Mouse (Mus musculus): ENCODE results near the gene Rps3.
"Not testable (repeated sequence)": the region's sequence is repeated elsewhere in the genome, so short reads cannot be mapped to it uniquely, and the experiment has no call there.

Gene Rps3

DNA sequence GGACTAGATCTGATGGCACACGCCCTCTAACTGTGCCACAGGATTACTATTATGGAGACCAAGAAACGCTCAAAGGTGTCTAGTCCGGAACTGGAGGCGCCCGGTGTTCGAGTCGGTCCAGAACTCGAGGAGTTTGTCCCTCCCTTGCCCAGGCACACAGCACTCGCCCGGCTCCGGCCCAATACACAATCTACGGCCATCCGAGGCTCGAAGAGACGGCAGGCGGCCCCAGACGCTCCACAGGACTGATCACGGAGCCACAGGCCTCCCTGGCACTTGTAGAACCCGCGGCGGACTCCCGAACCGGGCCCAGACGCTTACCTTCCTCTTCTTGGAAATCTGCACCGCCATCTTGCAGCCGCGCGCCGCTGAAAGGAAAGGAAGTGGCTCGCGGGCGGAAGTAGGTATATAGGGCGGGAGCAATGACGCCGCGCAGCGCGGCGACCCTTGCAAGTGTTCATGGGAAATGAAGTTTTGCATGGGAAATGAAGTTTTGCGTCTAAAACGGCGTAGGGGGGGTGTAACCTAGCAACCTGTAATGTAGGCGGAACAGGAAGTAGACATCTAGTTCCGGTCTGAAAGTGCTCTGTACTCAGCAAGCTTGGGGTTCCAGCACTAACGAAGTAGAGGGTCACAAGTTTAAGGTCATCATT, at the start of gene Rps3:
TSS of gene Rps3 (minus strand) at position 468 of the 653 bp plus-strand sequence.
- peak; percentile 91 for DNase-seq

DNA sequence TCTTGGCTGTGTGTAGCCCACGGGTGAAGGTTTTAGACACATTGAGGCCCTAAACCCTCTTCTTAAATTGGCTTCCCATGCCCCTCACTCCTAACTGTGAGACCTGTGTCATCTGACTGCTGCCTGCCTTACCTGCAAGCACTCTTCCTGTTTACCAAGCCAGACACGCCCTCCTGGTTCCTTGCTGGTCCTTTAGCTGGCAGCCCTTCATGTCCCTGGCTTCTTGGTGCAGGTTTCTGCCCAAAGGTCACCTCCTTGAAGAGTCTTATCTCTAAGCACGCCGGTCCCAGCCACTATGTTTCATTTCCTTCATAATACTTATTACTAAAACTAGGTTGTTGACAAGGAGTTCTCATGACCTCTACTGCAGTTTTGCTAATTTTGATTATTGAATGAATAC, 49.0 kb upstream of the Rps3 start:
- no peak for DNase-seq

DNA sequence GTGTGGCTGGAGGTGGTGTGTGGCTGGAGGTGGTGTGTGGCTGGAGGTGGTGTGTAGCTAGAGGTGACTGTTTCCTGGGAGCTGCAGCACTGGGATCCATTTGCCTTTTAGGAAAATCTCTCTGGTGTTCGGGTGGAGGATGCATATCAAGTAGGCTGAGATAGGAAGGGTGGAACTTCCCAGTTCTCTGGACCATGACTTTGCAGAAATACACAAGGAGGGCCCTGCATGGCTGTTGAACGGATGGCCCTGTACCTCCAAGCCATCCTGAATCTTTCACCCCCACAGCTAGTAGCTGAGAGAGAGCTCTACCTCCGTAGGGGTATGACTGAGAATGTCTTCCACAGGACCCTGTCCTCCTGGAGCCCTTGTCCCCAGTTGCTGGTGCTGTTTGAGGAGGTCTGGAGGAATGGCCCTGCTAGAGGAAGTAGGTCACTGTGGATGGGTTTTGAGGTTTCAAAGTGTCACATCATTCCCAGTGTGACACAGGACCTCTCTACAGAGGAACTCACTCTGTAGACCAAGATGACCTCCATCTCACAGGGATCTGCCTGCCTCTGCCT, 48.0 kb upstream of the Rps3 start:
- DNase-seq: no peak

DNA sequence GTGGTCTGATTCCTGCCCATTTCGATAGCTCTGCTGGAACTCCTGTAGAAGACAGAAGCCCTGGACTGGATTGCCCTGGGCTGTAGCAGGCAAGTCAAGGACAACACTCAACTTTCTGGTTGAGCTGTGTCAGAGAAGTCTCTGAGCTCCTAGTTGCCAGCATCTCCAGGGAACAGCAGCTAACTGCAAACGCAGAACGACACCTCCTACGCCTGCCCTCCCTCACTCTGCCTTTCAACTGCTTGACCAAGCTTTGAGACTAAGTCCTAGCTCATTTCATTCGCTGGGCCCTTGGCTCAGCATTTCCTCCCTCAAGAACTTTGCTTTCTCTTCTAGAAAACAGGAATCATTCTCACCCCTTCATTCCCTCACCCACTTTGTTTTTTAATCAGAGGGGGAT, 45.9 kb upstream of the Rps3 start:
- DNase-seq: no peak

DNA sequence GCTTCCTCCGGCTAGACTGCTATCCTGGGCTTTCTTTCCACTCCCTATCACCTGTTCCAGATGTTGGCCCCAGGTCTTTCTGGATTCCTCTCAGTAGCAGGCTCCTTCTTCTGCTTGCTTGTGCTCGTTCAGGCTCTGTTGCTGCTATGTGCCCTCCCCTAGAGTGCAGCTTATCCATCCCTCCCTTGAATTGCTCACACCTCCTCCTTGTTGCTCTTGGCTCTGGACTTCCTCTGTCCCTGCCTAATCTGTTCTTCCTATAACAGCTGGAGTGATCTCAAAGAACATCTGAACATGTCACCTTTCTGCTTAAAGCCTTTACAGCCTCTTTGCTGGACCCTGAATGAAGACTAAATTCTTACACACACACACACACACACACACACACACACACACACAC, 45.0 kb upstream of the Rps3 start:
- DNase-seq: no peak

DNA sequence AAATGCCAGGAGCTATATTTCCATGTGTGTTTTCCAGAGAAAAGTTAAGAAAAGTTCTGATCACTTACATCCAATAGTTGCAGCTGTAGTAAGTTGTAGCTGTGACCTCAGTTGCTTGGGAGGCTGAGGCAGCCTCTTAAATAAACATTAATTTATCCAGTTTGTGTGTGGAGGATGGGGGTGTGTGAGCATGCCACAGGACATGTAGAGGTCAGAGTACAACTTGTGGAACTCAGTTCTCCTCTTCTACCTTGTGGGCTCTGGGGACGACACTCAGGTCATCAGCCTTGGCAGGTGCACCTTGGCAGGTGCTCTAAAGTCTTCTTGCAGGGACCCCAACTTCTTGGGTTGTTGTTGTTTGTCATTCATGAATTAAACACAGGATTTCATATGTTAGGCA, 40.3 kb upstream of the Rps3 start:
- DNase-seq: no peak

DNA sequence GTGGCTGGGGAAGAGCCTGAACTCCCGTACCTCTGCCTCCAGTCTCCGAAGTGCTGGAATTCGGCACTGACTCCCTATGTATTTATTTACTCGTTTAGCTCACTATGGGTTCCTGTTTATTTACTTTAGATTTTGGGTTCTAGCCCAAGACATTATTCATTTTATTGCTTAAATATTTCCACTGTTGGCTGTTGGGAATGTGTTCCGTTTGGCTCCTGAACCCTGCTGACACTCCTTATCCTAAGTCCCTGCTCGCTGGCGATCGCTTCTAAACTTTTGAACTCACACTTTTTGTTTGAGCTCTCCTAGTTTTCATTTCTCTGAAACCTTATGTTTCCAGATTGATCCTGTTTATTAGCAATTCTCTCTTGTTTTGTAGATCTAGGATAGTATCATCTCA, 39.6 kb upstream of the Rps3 start:
- DNase-seq: no peak

DNA sequence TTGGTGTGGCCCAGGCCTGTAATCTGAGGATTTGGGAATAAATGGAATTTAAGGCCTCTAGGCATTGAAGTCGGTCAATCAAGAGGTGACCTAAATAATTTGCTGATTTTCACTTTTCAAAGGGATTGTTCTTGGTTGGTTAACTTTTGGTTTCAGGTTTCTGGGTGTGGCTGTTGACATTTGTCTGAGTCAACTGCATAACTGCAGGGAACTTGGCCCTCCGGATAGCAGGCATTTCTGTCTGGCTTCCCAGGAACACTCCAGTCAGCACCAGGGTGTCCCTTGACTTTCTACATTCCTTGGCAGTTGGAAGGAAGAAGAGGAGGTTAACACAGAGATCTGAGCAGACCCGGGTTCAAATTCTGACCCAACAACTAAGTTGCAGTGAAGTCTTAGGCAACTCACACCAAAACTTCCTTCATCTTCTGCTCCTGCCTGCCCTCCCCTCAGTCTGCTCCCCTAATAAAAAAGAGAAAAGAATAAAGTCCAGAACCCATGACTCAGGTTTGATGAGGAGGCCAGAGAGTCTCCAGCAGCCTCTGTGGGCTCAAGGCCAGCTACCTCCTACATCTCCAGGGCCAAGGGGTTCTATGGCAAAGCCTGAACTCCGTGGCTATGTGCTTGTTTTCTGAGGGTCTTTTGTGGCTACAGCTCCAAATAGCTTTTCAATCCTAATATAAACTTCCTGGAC, 35.6 kb upstream of the Rps3 start:
- DNase-seq: no peak

DNA sequence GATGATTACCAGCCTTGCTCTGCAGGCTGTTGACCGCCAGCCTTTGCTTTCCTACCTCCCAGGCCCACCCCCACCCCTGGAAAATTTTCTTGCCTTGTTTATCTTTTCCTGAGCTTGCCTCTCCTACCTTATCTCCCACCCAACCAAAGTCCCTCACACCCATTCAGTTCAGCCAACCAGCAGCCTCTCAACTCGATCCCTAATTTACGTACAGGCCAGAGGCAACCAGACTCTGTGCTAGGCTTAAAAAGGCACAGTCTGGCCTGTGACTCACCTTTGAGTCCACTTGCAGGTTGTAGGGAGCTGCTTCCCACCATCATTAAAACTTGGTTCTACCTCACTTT, 33.2 kb upstream of the Rps3 start:
- DNase-seq: no peak

DNA sequence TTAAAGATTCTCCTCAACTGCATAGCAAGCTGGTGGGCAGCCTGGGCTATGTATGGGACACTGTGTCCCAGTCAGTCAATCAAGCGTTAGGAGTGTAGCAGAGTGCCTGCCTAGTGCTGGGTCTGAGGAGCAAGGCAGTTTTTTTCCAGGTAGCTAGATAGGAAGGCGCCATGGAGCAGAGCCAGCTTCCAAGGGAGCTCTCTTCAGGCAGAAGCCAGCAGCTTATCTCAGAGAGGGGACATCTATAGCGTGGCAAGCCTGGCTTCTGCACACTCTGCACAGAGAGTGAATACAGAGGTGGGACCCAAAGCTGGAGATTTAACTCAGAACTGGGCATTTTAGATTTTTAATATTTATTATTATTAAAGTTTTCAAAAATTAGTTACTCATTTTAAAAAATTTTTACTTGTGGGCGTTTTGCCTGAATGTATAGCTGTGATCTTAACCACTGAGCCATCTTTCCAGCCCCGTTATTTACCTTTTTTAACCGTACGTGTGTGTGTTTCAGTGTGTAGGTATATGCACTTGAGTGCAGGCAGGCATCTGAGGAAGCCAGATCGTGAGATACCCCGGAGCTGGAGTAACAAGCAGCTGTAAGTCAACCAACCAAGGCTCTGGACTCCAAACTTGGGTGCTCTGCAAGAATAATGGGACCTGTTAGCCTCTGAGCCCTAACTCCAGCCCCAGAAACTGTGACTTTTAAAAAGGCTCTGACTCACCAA, 32.7 kb upstream of the Rps3 start:
- DNase-seq: peak; percentile 25 to 40

DNA sequence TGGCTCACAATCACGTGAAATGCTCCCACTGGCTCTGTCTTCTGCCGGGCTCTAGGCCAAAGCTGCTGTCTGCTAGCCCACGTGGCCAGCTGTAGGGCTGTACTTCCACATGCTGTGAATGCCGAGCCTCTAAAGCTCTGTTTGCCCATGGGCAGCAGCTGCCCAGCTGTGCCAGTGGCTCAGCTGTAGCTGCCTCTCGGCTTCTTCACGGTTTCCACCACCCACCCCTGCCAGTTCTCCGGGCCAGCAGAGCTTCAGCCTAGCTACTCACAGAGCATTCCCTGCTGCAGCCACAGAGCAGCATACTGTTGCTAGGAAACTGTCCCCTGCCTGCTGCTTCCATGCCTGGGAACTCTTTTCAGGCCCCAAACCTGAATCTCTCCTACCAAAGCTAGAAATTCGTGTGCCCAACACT, 26.6 kb upstream of the Rps3 start:
- DNase-seq: peak in 1 of 2 experiments; percentile 14

DNA sequence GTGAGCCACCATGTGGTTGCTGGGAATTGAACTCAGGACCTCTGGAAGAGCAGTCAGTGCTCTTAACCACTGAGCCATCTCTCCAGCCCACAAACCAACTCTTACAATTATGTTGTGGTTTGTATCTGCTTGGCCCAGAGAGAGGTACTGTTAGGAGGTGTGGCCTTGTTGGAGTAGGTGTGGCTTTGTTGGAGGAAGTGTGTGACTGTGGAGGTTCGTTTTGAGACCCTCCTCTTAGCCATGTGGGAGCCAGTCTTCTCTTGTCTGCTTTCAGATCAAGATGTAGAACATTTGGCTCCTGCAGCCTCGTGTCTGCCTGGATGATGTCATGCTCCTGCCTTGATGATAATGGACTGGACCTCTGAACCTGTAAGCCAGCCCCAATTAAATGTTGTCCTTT, 24.6 kb upstream of the Rps3 start:
- DNase-seq: not testable (repeated sequence)

DNA sequence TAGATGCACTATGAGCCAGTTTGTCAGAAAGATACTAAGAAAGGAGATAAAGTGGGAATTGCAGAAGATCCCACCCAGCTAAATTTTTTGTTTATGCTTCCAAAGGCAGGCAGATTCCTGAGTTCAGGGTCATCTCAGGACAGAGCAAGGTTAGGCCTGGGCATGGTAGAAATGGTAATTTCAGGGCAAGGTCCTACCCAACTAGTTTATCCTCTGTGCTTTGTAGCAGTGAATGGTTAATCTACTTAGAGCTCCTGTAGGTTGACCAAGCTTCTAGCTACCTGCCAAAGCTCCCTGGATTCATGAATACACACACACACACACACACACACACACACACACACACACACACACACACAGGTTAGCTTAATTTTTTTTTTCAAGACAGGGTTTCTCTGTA, 21.0 kb upstream of the Rps3 start:
- no peak for DNase-seq

DNA sequence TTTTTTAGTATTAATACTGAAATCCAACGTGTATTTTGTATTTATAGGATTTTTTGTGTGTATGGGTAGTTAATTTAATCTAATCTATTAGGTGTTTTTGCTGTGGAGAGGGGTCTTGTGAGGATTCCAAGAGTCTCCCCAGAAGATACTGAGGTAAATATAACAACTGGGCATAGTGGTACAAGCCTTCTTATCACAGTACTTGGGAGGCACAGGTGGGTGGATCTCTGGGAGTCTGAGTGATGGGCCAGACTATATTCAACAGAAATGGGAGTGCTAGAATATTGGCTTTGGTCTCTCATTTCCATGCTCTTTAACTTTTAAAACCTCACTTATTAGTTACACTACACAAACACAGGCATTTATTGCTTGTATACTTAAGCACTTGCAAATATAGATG, 17.6 kb upstream of the Rps3 start:
- no peak for DNase-seq

DNA sequence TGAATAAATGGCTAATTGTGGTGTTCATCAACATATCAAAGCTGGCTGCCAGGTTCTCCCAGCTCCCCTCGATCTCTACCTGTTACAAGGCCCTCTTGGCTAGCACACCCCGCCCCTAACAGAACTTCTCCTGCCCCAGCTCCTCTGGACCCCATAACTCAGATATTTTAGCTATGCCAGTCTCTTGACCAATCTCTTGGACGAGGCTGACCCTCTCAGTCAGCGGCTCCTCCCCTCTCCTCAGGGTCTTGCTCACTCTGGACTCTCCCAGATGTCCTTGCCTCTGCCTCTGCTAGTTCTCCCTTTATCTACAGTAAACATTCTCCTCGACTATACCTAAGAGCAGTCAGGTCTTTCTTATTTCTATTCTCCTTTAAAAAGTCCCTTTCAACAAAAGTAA, 17.1 kb upstream of the Rps3 start:
- DNase-seq: no peak

DNA sequence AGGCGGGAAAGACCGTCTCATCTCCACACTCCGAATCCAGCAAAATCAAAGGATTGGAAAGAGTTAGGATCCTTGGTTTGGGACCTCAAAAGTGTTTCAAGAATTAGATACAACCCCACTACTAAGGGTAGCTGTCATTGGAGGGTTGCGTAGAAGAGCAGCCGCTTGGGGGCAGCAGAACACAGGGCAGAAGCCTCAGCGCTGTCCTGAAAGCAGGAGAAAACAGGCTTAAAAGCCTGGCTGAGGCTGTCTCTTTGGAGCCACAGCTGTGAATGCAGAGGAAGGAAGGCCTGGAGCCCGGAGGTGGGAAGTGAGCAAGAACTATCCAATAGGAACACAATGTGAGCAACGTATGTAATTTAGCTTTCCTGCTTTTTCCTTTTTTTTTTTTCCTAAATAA, 16.7 kb upstream of the Rps3 start:
- DNase-seq: peak; percentile 81 to 83

DNA sequence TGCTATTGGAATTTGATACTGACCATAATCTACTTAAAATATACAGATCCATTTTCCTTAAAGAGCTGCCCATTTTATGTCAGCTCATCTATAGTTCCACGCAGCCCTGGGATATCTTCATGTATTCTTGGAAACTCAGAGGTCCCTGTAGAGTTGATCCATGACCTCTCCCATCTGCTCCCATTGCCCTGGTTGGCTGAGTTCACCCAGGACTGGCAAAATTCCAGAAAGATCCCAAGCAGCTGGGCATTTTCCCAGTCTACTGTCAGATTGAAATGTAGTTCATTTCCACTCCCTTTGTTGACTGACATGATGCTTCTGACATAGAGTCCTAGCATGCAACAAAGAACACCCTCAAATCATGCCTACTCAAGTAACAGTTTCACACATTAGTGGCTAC, 15.6 kb upstream of the Rps3 start:
- no peak for DNase-seq

DNA sequence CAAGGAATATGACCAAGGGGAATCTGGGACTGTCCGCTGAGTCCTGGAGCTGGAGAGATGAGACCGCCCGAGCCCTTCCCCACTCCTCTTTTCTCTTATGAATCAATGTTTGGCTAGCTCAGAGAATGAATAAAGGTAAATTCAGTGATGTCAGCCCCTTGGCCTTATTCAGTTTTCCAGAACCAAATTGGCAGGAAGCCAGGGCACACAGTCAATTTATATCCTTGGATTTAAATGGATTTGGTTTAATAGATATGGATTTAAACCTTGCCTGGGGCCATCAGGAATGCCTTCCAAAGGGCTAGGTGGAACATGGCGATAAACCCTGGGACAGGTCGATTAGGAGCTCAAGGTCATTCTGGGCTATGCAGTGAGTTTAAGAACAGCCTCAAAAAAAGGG, 6.2 kb upstream of the Rps3 start:
- DNase-seq: no peak

DNA sequence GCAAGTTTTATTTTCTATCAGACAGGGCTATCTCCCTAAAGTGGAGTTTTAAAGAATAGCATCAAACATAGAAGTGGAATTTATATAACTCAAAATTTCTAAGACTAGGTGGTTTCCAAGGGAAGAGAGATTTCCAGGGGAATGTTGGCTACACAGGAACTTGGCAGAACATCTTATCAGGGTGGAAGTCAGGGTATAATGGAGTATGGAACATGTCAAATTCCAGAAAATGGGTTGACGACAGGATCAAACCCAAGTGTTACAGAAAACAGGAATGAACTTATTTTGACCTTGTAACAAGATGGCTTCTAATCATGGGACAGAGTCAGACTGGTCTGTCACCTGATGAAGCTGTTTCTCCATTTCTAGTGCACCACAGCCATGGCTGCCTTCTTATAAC, 1.1 kb upstream of the Rps3 start:
- DNase-seq: no peak

DNA sequence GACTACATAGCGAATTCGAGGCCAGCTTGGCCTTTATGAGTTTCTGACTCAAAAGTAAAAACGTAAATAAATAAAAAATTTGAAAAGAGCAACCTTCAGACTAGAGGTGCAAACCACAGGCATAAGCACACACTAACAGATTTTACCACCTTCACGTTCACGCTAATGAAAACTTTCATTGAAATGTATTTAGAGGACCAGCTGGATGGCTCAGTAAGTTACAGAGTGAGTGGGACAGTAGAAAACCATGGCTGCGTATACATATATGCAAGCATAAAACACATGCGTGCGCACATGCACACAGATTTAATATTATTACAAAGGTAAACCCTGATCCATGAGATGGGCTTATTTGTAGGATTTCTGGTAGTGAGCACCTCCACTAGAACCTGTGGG, 384 bp upstream of the Rps3 start:
- DNase-seq: no peak

DNA sequence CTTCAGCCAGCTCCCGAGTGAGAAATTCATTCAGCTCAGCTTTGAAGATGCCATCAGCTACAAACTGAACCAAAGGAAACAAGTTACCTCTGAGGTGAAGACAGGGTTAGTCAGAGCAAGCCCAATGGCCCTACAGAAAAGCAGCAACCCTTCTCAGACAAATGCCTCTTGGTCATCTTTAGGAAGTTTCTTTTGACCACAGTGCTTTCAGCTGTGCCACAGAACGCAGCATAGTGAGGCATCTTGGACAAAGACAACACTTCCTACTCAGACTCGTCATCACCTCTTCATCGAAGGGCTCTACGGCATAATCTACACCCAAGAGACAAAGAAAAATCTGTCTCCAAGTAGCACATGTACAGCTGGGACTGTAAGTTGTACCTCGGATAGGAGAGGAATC, 901 bp downstream of the Rps3 start:
- no peak for DNase-seq

DNA sequence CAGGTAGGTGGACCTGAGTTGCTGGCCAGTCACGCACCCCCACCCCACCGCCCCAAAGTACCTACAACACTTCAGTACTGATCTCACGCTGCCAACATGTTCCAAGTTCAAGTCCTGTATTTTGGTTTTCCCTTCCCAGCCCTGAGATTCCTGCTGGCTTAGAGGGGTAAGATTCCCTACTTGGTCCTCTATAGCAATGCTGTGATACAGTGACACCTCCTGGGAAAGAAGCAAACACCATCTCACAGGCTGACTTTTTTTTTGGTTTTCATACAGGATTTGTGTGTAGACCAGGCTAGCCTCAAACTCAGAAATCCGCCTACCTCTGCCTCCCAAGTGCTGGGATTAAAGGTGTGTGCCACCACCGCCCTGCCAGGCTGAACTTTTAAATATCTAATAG, 6.3 kb downstream of the Rps3 start:
- no peak for DNase-seq

DNA sequence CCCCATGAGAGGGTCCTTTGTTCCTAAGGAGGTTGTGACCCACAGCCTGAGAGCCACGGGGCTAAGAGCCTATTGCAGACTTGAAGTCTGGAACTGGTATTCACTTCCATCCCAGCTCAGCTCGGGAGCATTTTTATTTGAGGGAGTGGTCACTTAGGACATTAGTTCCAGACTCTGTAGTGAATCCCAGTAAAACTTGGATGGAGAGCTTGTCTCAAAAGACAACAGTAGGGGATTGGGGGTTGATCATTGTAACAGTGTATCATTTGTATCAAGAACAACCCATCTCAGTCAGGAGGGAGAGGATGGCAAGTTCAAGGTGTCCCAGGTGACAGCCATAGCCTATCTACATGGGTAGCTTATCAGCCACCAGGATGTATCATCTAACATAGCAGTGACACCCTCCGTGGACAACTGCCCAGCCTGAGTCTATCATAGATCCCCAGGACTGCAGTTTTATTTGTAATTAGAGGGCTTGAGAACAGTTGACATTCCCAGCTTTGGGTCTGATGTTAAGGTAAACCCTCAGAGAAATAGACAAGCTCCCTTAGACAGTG, 6.9 kb downstream of the Rps3 start:
- DNase-seq: no peak

DNA sequence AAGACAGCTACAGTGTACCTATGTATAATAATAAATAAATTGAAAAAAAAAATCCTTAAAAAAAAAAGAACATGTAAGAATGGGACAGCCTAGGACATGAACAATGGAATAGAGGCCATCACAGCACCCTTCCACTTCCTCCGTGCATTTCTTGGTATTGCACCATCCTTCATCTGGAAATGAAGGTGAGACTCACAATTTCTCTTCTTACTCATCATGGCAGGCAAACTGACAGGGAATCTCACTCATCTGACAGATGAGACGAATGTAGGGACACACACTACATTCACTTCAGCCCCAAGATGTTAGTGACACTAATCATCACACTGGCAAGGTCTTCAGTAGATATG, 8.0 kb downstream of the Rps3 start:
- no peak for DNase-seq

Data from cerebellum, postnatal 36 days (tissue).